Mouse (Mus musculus): Measurements from ENCODE around the gene Olfr589.

GRCm38 (mm10) chr7:103119406-103119805, 36.8 kb downstream of the Olfr589 start:
- TF ChIP-seq CTCF (IDR thresholded peaks at IDR 0.05 in 2 of 3, conservative IDR thresholded peaks at IDR 0.05 in 1 of 3; ENCODE audit: control insufficient read depth in 1 of 3, insufficient read depth in 1 of 3, low read depth in 2 of 3, low read length in 3 of 3, poor library complexity in 1 of 3, severe bottlenecking in 1 of 3): 0 out of 6 replicates have a peak, but pooled peaks of 2 of the 3 experiments have one; percentile 1 to 6
- TF ChIP-seq RCOR1 (IDR thresholded peaks at IDR 0.05; ENCODE audit: low read depth, low read length): no peak
- no peak for TF ChIP-seq USF1 (IDR thresholded peaks at IDR 0.05; ENCODE audit: low read depth, low read length)
- no peak for TF ChIP-seq POLR2A (IDR thresholded peaks at IDR 0.05; ENCODE audit: control insufficient read depth in 1 of 2, insufficient read depth in 1 of 2, low read depth in 1 of 2, low read length in 2 of 2, poor library complexity in 1 of 2)
- TF ChIP-seq MXI1 (IDR thresholded peaks at IDR 0.05; ENCODE audit: low read depth, low read length): no peak
- no peak for TF ChIP-seq GATA1 (IDR thresholded peaks at IDR 0.05; ENCODE audit: low read depth, low read length)
- no peak for TF ChIP-seq CHD1 (IDR thresholded peaks at IDR 0.05; ENCODE audit: low read depth, low read length)
- no peak for TF ChIP-seq EP300 (IDR thresholded peaks at IDR 0.05; ENCODE audit: low read depth in 1 of 2, low read length in 2 of 2)
- TF ChIP-seq TCF12 (IDR thresholded peaks at IDR 0.05; ENCODE audit: low read depth, low read length): no peak
- no peak for TF ChIP-seq MYB (IDR thresholded peaks at IDR 0.05; ENCODE audit: low read depth, low read length)
- TF ChIP-seq USF2 (IDR thresholded peaks at IDR 0.05; ENCODE audit: borderline replicate concordance in 1 of 2, insufficient read depth in 1 of 2, low read depth in 1 of 2, low read length in 2 of 2): no peak
- TF ChIP-seq TBP (IDR thresholded peaks at IDR 0.05; ENCODE audit: low read depth, low read length): no peak

Measured in MEL (cell line).